Mouse (Mus musculus): ENCODE data around the gene Slc35a3. TPM values are rescaled to one million over a fixed set of nuclear protein-coding genes. Genes with fewer than 3 reads are reported as not detected.
A peak's percentile ranks its signal among the peaks of the same experiment; 100 is the strongest.

Gene Slc35a3
- polyA plus RNA-seq, 1 experiment: 20.1 TPM

DNA sequence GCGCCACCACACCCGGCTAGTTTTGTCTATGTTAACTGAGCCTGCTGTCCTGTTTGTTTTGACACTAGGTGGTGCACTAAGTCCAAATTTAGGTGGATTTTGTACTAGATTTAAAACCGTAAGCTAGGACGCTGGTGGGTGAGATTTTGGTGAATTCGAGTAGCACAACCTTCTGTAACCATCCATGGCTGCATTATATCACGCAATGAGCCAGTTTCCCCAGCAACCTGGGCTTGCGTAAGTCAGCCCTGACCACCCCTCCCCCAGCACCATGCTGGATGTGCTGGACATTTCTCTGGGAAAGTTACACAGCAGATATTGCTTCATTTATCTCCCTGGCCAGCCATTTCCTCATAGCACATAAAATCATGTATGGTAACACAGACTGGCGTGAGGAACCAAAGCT, 24.7 kb upstream of the Slc35a3 start:
- H3K27ac ChIP-seq (ENCODE audit: control insufficient read depth, insufficient read depth, low read depth, low read length): no peak overlapping the region
- TF ChIP-seq CTCF (IDR thresholded peaks at IDR 0.05; ENCODE audit: control insufficient read depth, insufficient read depth, insufficient replicate concordance, low read depth, low read length) (no peak), POLR2A (IDR thresholded peaks at IDR 0.05; ENCODE audit: control insufficient read depth, low read depth, low read length) (no peak)
- no peaks in the 10 kb centered on the region for H3K4me1 ChIP-seq (ENCODE audit: control insufficient read depth, insufficient read depth, low read length)

GRCm38 (mm10) chr3:116729483-116730174, 17.0 kb upstream of the Slc35a3 start:
- Histone ChIP-seq H3K4me3 (ENCODE audit: control insufficient read depth, low read depth, low read length) (no peak overlapping the region), H3K36me3 (ENCODE audit: control insufficient read depth, insufficient read depth, low read length) (no peaks in the 10 kb centered on the region), H3K27me3 (ENCODE audit: control insufficient read depth, insufficient read depth, low read length) (no peaks in the 10 kb centered on the region), H3K27ac (ENCODE audit: control insufficient read depth, insufficient read depth, low read depth, low read length) (no peak overlapping the region), H3K4me1 (ENCODE audit: control insufficient read depth, insufficient read depth, low read length) (no peaks in the 10 kb centered on the region)
- TF ChIP-seq POLR2A (IDR thresholded peaks at IDR 0.05; ENCODE audit: control insufficient read depth, low read depth, low read length) (no peak), CTCF (IDR thresholded peaks at IDR 0.05; ENCODE audit: control insufficient read depth, insufficient read depth, insufficient replicate concordance, low read depth, low read length) (no peak)

More for the DNA sequence above, 24.7 kb upstream of the Slc35a3 start:
- Histone ChIP-seq H3K27me3 (ENCODE audit: control insufficient read depth, insufficient read depth, low read length) (no peaks in the 10 kb centered on the region), H3K36me3 (ENCODE audit: control insufficient read depth, insufficient read depth, low read length) (no peaks in the 10 kb centered on the region), H3K4me3 (ENCODE audit: control insufficient read depth, low read depth, low read length) (no peak overlapping the region)

GRCm38 (mm10) chr3:116726807-116727206, 14.2 kb upstream of the Slc35a3 start:
- Histone ChIP-seq H3K27ac (ENCODE audit: control insufficient read depth, insufficient read depth, low read depth, low read length) (no peak overlapping the region), H3K4me1 (ENCODE audit: control insufficient read depth, insufficient read depth, low read length) (no peaks in the 10 kb centered on the region), H3K4me3 (ENCODE audit: control insufficient read depth, low read depth, low read length) (no peak overlapping the region)

DNA sequence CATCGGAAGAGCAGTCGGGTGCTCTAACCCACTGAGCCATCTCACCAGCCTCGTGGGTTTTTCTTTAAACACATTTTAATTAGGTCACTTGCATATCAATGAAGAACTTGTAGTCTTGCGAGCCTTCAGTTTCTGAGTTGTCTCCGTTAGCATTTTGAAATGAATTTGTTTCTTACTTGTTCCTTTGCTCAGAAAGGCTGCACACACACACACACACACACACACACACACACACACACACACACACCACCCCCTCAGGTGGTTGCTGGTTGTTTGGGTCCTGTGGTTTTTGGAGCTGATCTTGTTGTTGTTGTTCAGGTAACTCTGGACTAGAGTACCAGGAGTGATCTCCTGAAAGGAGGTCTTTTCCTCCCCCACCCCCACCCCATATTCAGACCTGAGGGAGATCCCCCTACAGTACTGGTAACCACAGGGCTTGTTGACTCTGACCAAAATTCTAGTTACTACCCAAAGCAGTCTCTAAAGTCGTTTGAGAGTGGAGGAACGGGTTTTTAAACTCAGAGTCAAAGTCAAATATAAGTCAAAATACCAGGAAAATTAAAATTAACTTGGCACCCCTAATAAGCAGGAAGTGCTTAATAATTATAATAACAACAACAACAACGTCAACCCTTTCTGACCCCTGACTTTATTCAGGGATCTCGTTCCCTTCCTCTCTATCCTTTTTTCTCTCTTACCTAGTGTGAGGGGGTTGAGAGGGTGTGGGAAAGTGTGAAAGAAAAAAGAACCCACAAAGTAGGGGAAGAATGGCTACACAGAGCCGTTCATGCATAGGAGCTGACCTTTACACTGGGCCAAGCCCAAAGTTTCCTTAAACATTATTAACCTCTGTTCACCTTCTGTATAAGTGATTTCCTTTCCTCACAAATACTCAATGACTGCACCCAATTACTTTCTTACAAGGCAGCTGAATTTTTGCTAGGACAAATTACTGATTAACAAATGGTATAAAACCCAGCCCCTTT, 11.2 kb upstream of the Slc35a3 start:
- TF ChIP-seq CTCF (IDR thresholded peaks at IDR 0.05; ENCODE audit: control insufficient read depth, insufficient read depth, insufficient replicate concordance, low read depth, low read length): no peak
- no peak for TF ChIP-seq POLR2A (IDR thresholded peaks at IDR 0.05; ENCODE audit: control insufficient read depth, low read depth, low read length)
- no peaks in the 10 kb centered on the region for H3K4me1 ChIP-seq (ENCODE audit: control insufficient read depth, insufficient read depth, low read length)
- H3K27me3 ChIP-seq (ENCODE audit: control insufficient read depth, insufficient read depth, low read length): no peaks in the 10 kb centered on the region
- H3K27ac ChIP-seq (ENCODE audit: control insufficient read depth, insufficient read depth, low read depth, low read length): no peak overlapping the region
- no peaks in the 10 kb centered on the region for H3K36me3 ChIP-seq (ENCODE audit: control insufficient read depth, insufficient read depth, low read length)
- no peak overlapping the region for H3K4me3 ChIP-seq (ENCODE audit: control insufficient read depth, low read depth, low read length)

More at GRCm38 (mm10) chr3:116726807-116727206, 14.2 kb upstream of the Slc35a3 start:
- TF ChIP-seq POLR2A (IDR thresholded peaks at IDR 0.05; ENCODE audit: control insufficient read depth, low read depth, low read length): no peak
- no peak for TF ChIP-seq CTCF (IDR thresholded peaks at IDR 0.05; ENCODE audit: control insufficient read depth, insufficient read depth, insufficient replicate concordance, low read depth, low read length)
- no peaks in the 10 kb centered on the region for H3K27me3 ChIP-seq (ENCODE audit: control insufficient read depth, insufficient read depth, low read length)
- no peaks in the 10 kb centered on the region for H3K36me3 ChIP-seq (ENCODE audit: control insufficient read depth, insufficient read depth, low read length)

DNA sequence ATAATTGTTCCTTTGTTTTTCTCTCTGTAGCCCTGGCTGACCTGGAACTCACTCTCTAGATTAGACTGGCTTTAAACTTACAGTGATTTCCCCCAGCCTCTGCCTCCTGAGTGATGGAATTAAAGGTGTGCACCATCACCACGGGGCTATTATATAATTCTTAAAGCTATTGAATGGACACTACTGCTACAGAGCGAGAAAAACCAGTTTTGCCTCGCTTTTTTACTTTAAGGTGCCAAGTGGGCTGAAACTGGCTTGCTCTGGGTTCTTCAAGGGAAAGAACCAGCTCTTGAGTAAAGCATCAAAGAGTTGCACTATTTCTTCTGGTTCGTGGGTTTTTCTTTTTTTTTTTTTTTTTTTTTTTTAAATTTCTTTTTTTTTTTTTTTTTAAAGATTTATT, 10.3 kb upstream of the Slc35a3 start:
- H3K4me1 ChIP-seq (ENCODE audit: control insufficient read depth, insufficient read depth, low read length): no peaks in the 10 kb centered on the region
- TF ChIP-seq POLR2A (IDR thresholded peaks at IDR 0.05; ENCODE audit: control insufficient read depth, low read depth, low read length) (no peak), CTCF (IDR thresholded peaks at IDR 0.05; ENCODE audit: control insufficient read depth, insufficient read depth, insufficient replicate concordance, low read depth, low read length) (no peak)
- H3K27ac ChIP-seq (ENCODE audit: control insufficient read depth, insufficient read depth, low read depth, low read length): no peak overlapping the region
- no peaks in the 10 kb centered on the region for H3K36me3 ChIP-seq (ENCODE audit: control insufficient read depth, insufficient read depth, low read length)
- H3K4me3 ChIP-seq (ENCODE audit: control insufficient read depth, low read depth, low read length): no peak overlapping the region
- no peaks in the 10 kb centered on the region for H3K27me3 ChIP-seq (ENCODE audit: control insufficient read depth, insufficient read depth, low read length)

GRCm38 (mm10) chr3:116718951-116719350, 6.3 kb upstream of the Slc35a3 start:
- H3K4me1 ChIP-seq (ENCODE audit: control insufficient read depth, insufficient read depth, low read length): no peaks in the 10 kb centered on the region
- no peak for TF ChIP-seq POLR2A (IDR thresholded peaks at IDR 0.05; ENCODE audit: control insufficient read depth, low read depth, low read length)
- no peak for TF ChIP-seq CTCF (IDR thresholded peaks at IDR 0.05; ENCODE audit: control insufficient read depth, insufficient read depth, insufficient replicate concordance, low read depth, low read length)
- no peak overlapping the region for H3K27ac ChIP-seq (ENCODE audit: control insufficient read depth, insufficient read depth, low read depth, low read length)
- no peaks in the 10 kb centered on the region for H3K36me3 ChIP-seq (ENCODE audit: control insufficient read depth, insufficient read depth, low read length)
- no peak overlapping the region for H3K4me3 ChIP-seq (ENCODE audit: control insufficient read depth, low read depth, low read length)
- no peaks in the 10 kb centered on the region for H3K27me3 ChIP-seq (ENCODE audit: control insufficient read depth, insufficient read depth, low read length)

DNA sequence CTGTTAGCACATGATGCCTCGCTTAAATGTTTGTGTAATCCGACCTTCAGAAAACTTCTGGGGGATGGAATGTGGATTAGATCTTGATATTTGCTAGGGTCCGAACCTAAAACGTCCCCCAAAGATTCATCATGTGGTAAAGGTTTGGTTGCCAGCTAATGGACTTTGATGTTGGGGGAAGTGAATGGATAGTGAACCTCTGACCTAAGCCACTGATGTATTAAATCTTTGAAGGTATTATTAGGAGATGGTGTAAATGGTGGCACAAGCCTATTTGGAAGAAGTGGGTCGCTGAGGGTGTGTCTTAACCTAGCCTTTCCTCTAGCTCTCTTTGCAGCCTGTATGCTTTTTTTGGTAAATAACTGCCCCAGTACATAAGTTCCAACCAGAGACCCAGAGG, 400 bp upstream of the Slc35a3 start:
- Histone ChIP-seq H3K27ac (ENCODE audit: control insufficient read depth, insufficient read depth, low read depth, low read length) (no peak overlapping the region), H3K27me3 (ENCODE audit: control insufficient read depth, insufficient read depth, low read length) (no peaks in the 10 kb centered on the region), H3K36me3 (ENCODE audit: control insufficient read depth, insufficient read depth, low read length) (no peaks in the 10 kb centered on the region), H3K4me1 (ENCODE audit: control insufficient read depth, insufficient read depth, low read length) (peaks cover 5% of the 10 kb centered on the region), H3K4me3 (ENCODE audit: control insufficient read depth, low read depth, low read length) (peak overlapping the region; percentile 96; the same call in 1 of the 2 replicates)
- TF ChIP-seq POLR2A (IDR thresholded peaks at IDR 0.05; ENCODE audit: control insufficient read depth, low read depth, low read length) (no peak), CTCF (IDR thresholded peaks at IDR 0.05; ENCODE audit: control insufficient read depth, insufficient read depth, insufficient replicate concordance, low read depth, low read length) (no peak)

Measured in testis, adult 2 months (tissue).